Mouse (Mus musculus): Measurements from ENCODE around the gene Chst3.
A peak's percentile ranks its signal among the peaks of the same experiment; 100 is the strongest.

The Chst3 gene

DNA sequence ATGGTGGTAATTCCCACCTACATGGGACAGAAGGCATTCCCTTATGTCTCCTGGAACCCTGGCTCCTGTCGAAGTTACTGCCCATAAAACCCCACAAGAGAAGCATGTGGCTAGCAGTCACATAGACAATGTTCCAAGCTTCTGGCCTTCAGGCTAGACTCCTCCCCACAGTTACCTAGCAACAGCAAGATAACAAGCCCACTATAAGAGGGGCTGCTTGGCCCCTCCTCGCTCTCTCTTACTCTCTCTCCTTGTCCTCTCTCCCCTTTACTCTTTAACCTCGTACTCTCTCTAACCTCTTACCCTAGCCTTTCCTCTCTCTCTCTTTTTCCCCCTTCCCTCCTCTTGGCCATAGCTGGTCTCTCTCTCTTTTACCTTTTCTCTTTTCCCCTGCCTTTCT lies 57.7 kb downstream of the Chst3 start:
- peak; percentile 57 for DNase-seq (ENCODE audit: low read depth, low spot score)

- DNase-seq (ENCODE audit: low read depth, low spot score): no peak
Measured at GRCm38 (mm10) chr10:60158144-60158543, 60.9 kb downstream of the Chst3 start.

DNA sequence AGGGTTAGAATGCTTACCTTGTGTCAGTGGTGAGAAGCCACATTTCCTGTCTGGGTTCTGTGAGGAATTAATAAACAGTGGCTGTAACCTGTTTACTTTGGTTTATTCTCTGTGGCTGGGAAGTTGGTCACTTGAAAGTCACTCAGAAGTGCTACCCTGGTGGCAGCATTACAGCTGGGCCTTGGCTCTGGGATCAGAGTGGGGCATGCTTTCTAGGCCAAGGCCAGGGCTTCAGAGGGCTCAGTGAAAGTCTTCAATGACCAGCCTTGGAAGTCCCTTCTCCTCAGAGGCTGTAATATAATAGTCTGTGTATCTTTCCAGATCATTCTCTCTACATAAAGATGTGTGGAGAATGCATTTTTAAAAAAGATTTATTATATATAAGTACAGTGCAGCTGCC lies 63.0 kb downstream of the Chst3 start:
- no peak for DNase-seq (ENCODE audit: low read depth, low spot score)

GRCm38 (mm10) chr10:60151107-60151663 lies 67.9 kb downstream of the Chst3 start:
- DNase-seq (ENCODE audit: low read depth, low spot score): peak; percentile 48

DNA sequence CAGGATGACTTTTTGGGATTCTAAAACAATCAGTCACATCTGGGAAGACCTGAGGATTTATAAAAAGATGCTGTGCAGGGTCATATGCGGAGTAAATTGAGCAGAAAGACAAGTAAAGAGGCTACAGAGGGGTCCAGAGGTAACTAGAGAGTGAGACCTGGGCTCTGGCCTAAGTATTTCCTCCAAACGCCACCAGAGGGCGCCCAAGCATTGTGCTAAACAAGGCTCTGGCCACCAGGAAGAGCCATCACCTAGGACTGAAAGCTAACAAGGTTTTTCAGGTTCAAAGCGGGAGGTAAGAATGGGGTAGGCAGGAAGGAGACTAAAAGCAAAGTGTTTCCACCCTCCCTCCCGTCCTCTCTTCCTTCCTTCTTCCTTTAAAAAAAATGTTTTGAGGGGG lies 71.0 kb downstream of the Chst3 start:
- DNase-seq (ENCODE audit: low read depth, low spot score): peak; percentile 94

DNA sequence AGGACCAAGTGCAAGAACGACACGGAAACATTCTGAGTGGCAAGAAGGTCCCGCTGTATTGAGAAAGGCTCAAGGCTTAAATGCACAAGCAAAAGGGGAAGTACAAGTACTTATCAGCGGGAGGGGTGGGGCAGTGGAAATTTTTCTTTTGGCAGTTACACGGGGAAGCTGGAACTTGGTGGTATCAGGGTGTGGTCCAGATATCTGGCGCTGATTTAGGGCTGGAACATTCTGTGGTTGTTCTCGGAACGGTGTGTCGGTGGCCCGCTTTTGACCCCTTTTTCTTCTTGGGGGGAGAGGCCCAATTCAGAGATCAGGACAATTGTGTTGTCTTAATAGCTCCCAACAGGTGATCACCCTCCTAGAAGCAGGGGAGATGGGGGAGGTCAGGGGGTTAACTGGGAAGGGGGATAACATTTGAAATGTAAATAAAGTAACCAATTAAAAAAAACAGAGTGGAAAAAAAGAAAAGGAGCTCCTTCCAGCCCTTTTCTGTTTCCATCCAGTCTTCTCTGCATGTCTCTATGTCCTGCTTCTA lies 71.5 kb downstream of the Chst3 start:
- peak; percentile 88 for DNase-seq (ENCODE audit: low read depth, low spot score)

DNA sequence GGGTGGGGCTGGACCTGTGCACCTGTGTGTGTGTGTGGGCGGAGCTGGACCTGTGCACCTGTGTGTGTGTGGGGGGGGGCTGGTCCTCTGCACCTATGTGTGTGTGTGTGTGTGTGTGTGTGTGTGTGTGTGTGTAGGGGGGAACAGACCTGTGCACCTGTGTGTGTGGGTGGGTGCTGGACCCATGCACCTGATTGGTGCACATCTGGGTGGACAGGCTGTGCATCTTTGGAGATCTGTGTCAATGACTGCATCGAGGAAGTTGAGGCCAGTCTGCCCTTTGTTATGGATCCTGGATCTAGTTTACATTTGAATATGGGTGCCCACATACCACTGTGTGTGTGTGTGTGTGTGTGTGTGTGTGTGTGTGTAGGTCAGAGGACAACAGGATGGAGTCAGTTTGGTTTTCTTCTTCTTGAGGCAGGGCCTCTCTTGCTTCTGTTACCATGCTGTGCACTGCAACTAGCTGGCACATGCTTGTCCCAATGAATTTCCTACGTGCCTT lies 77.4 kb downstream of the Chst3 start:
- peak; percentile 87 for DNase-seq (ENCODE audit: low read depth, low spot score)

GRCm38 (mm10) chr10:60140751-60141150 lies 78.3 kb downstream of the Chst3 start:
- DNase-seq (ENCODE audit: low read depth, low spot score): peak; percentile 87

DNA sequence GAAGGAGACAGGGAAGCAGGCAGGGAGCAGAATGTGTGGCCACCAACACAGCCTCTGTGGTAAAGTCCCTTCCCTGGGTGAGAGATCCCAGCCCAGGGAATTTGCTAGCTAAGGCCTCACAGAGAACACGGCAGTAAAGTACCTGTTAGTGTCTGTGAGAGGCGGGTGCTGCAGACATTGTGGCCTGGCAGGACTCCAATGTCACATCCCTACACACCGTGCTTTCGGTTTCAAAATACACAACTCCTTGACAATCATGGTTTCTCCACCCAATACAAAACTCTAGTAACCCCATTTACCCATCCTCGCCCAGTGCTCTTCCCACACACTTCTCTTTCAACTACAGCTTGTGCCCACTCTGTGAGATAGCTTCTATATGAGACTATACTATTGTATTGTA lies 80.4 kb downstream of the Chst3 start:
- DNase-seq (ENCODE audit: low read depth, low spot score): no peak

DNA sequence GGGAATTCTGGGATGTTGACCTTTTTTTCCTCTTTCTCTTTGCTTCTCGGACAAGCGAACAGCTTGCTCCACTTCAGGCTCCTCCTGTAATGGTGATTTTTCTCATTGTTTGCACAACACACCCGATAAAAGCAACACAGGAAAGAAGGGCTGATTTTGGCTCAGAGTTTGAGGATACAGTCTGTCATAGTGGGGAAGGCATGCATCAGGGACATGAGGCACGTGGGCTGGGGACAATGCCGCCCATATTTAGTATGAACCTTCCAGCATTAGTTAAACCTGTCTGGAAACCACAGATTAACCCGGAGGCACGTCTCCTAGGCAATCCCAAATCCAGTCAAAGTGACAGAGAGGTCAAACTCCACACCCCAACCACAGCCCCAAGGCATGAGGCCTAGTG lies 82.1 kb downstream of the Chst3 start:
- peak; percentile 35 for DNase-seq (ENCODE audit: low read depth, low spot score)

- peak; percentile 21 for DNase-seq (ENCODE audit: low read depth, low spot score)
Measured at GRCm38 (mm10) chr10:60136010-60136409, 83.0 kb downstream of the Chst3 start.

DNA sequence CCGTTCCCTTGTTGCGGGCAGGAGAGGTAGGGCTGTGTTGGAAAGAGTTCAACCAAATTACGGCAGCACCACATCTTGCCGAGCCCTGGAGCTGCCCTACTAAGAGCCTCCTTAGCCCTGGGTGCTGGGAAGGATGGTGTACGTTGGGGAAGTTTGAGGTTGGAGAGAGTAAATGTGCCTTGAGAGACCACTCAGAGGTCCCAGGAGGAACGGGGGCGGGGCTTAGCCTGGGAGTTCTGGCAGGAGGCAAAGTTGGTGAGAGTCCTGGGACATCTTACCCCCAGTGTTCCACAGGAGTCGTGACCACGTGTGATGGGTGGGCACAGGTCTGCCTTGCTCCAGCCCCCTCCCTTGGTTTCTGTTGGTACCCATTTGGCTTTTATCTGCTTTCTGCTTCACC lies 84.9 kb downstream of the Chst3 start:
- DNase-seq (ENCODE audit: low read depth, low spot score): peak; percentile 80

DNA sequence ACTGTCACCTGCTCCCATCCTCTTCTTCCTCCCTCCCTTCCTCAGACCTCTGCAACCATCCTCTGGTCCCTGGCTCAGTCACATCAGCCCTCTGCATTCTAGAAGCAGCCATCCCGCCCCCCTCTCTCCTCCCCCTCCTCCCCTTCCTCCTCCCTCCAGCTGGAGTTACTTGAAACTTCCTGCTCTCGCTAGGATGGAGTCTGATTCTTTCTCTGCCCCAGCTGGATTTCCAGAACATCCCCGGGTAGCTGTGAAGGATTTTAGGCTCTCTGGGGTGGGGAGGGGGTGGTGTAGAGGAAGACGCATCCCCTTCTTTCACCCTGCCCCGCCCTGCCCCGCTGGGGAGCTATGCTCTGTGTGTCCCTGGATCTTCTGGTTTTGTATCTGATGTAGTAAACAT lies 85.6 kb downstream of the Chst3 start:
- peak; percentile 60 for DNase-seq (ENCODE audit: low read depth, low spot score)

All from R1 (cell line).